In genomic region chr3:101896893-101897292, GRCm38 (mm10) we compare ENCODE assay signal across 9 mouse cellular contexts. TPM values are rescaled to one million over a fixed set of nuclear protein-coding genes. Genes with fewer than 3 reads are reported as not detected.
DNase-seq lines count a peak whose midpoint lies in the region; ATAC-seq and TF ChIP-seq lines count a peak whose summit lies in the region.
"Had no signal": no experiment of that assay in that cellular context is flagged by ENCODE, and none has a peak within 500 bp of the region (broad histone marks: within the 10 kb centered on the region; RNA-seq: fewer than 3 reads in every experiment).

No protein-coding gene starts in this region.

- peak; percentile 82 for DNase-seq in CD4-positive, CD25-positive, alpha-beta regulatory T cell, adult 2 months (ENCODE audit: low read depth, low spot score)
- peak; percentile 78 for DNase-seq in adrenal gland, adult 2 months
- peak; percentile 93 for DNase-seq in embryo, embryonic 10 days (ENCODE audit: low spot score)
- peak; percentile 33 to 54 for DNase-seq in gastrocnemius, postnatal 36 days
- DNase-seq in kidney, postnatal 14 days, result peak; percentile 81
- peak; percentile 65 for DNase-seq in liver, postnatal 0 days
- DNase-seq in thymus, adult 2 months, result peak; percentile 80

- no peak for ATAC-seq in liver, postnatal 0 days
- peak; percentile 60; the same call in 1 of the 2 replicates for ATAC-seq in neutrophil, adult 5-6 weeks (ENCODE audit: extremely low read depth, insufficient number of reproducible peaks, low FRiP score, poor library complexity, severe bottlenecking)

- no peaks in the 10 kb centered on the region for H3K4me1 ChIP-seq in liver, postnatal 0 days (ENCODE audit: insufficient read depth)
- no peaks in the 10 kb centered on the region for H3K4me1 ChIP-seq in thymus, adult 2 months (replicated peaks; ENCODE audit: control insufficient read depth, insufficient read depth, low read length)

- H3K4me3 ChIP-seq in liver, postnatal 0 days (ENCODE audit: low read depth, low read length), result no peak overlapping the region
- H3K4me3 ChIP-seq in thymus, adult 2 months (ENCODE audit: control insufficient read depth, insufficient read depth, low read length), result no peak overlapping the region
- H3K4me3 ChIP-seq: heart, embryonic 15.5 days had no signal

- intact Hi-C loops in gastrocnemius, postnatal 36 days (cut with DNase I), result loop anchor here (5.0 kb wide), 1 partner anchor 165 kb away; no protein-coding TSS in a partner anchor

- no peak overlapping the region for H3K27ac ChIP-seq in liver, postnatal 0 days (ENCODE audit: low read depth)
- no peak overlapping the region for H3K27ac ChIP-seq in thymus, adult 2 months (ENCODE audit: control insufficient read depth, insufficient read depth, low read length)
- H3K27ac ChIP-seq: heart, embryonic 15.5 days had no signal

- no peak for TF ChIP-seq POLR2A in thymus, adult 2 months (IDR thresholded peaks at IDR 0.05; ENCODE audit: control insufficient read depth, extremely low read depth, insufficient read depth, low read length, poor library complexity)

- TF ChIP-seq EP300 in liver, postnatal 0 days (IDR thresholded peaks at IDR 0.05; ENCODE audit: low read depth), result no peak

- 32% methylated on average over 9 of the region's 9 CpGs for WGBS in liver, postnatal 0 days (ENCODE audit: insufficient replicate concordance)
- WGBS in thymus, adult 2 months, result 46% methylated on average over 9 of the region's 9 CpGs

- H3K27me3 ChIP-seq in liver, postnatal 0 days (ENCODE audit: insufficient read depth, low read length), result no peaks in the 10 kb centered on the region
- no peaks in the 10 kb centered on the region for H3K27me3 ChIP-seq in thymus, adult 2 months (ENCODE audit: control insufficient read depth, insufficient read depth, low read length)
- H3K27me3 ChIP-seq: heart, embryonic 15.5 days had no signal

- no peaks in the 10 kb centered on the region for H3K9me3 ChIP-seq in liver, postnatal 0 days (ENCODE audit: low read length)
- H3K9me3 ChIP-seq: heart, embryonic 15.5 days had no signal

- H3K9ac ChIP-seq in liver, postnatal 0 days (replicated peaks), result no peak overlapping the region
- H3K9ac ChIP-seq: heart, embryonic 15.5 days had no signal

- no peak overlapping the region for H3K4me2 ChIP-seq in liver, postnatal 0 days (ENCODE audit: low read depth, low read length)
- H3K4me2 ChIP-seq: heart, embryonic 15.5 days had no signal

- TF ChIP-seq CTCF in liver, postnatal 0 days (IDR thresholded peaks at IDR 0.05; ENCODE audit: low read depth), result peak; percentile 90
- peak; percentile 70; the same call in 1 of the 2 replicates for TF ChIP-seq CTCF in thymus, adult 2 months (IDR thresholded peaks at IDR 0.05; ENCODE audit: borderline replicate concordance, control insufficient read depth, extremely low read depth, insufficient read depth, low read length, poor library complexity)

- no peaks in the 10 kb centered on the region; the same call in 1 of the 2 replicates for H3K36me3 ChIP-seq in liver, postnatal 0 days (replicated peaks; ENCODE audit: insufficient read depth, low read length)
- H3K36me3 ChIP-seq in thymus, adult 2 months (ENCODE audit: control insufficient read depth, insufficient read depth, low read length), result no peaks in the 10 kb centered on the region
- H3K36me3 ChIP-seq: heart, embryonic 15.5 days had no signal

RNA-seq across cellular contexts. Expression of gene Slc22a15, which starts 27.4 kb away (rescaled TPM):
- total RNA-seq in adrenal gland, adult 2 months (2021), result 10 to 100 TPM; 11.3 to 12.1 TPM
- 6.5 and 6.9 TPM in 2 replicates for polyA plus RNA-seq in adrenal gland, adult 2 months (2012; rRNA removed)
- total RNA-seq in gastrocnemius, postnatal 36 days (2021), result under 1 TPM; 0.59 to 0.76 TPM
- polyA plus RNA-seq in liver, postnatal 0 days (2015; fragmentation: Nextera tagmentation; extraction: Ambion mirVana), result 5.0 and 5.4 TPM in 2 replicates
- total RNA-seq in neutrophil, adult 5-6 weeks (2017), result 41.7 and 42.6 TPM in 2 replicates
- 7.0 and 8.0 TPM in 2 replicates for polyA plus RNA-seq in thymus, adult 2 months (2012; rRNA removed)

RNA-seq across cellular contexts. Expression of gene Mab21l3, which starts 48.1 kb away (rescaled TPM):
- total RNA-seq in adrenal gland, adult 2 months (2021), result 1 to 10 TPM in 1 of 2 experiments, under 1 TPM in 1; 0.23 to 1.2 TPM
- 0.33 and 0.42 TPM in 2 replicates for polyA plus RNA-seq in adrenal gland, adult 2 months (2012; rRNA removed)
- total RNA-seq in gastrocnemius, postnatal 36 days (2021), result not detected
- not detected in 2 replicates for polyA plus RNA-seq in liver, postnatal 0 days (2015; fragmentation: Nextera tagmentation; extraction: Ambion mirVana)
- not detected in 2 replicates for total RNA-seq in neutrophil, adult 5-6 weeks (2017)
- polyA plus RNA-seq in thymus, adult 2 months (2012; rRNA removed), result 3.6 and 4.0 TPM in 2 replicates

Comparison
In these comparisons a context has a peak if more than half of its experiments do, and no peak if none do; other contexts are left out.
1. RNA of gene Slc22a15, which starts 27.4 kb away (total RNA-seq): 41.7 to 42.6 TPM in neutrophil, adult 5-6 weeks and 11.3 to 12.1 TPM in adrenal gland, adult 2 months; 0.59 to 0.76 TPM in gastrocnemius, postnatal 36 days; every median in the first group is over 4 times any median in the second.
2. Peak in every context shown above with its lines, with median percentiles within 50 percentile points of each other: DNase-seq.